ENCODE assay signal across 10 mouse cellular contexts in the genomic region with DNA sequence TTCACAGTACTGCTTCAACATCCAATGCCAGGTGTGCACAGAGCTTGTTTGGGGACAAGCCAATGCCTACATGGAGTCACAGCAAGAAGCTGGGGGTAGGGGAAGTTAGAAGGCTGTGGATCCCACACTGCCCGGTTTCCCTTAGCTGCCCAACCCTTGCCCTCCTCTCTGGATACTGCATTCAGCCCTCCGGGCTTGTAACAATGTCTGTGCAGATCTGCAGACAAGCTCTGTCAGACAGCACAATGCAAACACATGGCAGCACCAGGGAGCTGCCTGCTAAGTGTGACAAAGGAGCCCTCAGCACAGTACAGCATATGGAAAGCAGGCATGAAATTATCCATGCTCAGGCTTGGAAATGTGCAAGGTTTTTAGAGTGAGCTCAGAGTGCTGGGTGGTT.
A peak's percentile ranks its signal among the peaks of the same experiment; 100 is the strongest.
DNase-seq lines count a peak whose midpoint lies in the region; ATAC-seq and TF ChIP-seq lines count a peak whose summit lies in the region.
"Had no signal": no experiment of that assay in that cellular context is flagged by ENCODE, and none has a peak within 500 bp of the region (broad histone marks: within the 10 kb centered on the region; RNA-seq: fewer than 3 reads in every experiment).

No protein-coding gene starts in this region.

- no peaks in the 10 kb centered on the region for H3K27me3 ChIP-seq in hindbrain, embryonic 11.5 days (ENCODE audit: control insufficient read depth, insufficient read depth, low read length)
- H3K27me3 ChIP-seq in limb, embryonic 14.5 days (ENCODE audit: control insufficient read depth, insufficient read depth, low read length): no peaks in the 10 kb centered on the region

- no peak overlapping the region for H3K4me2 ChIP-seq in hindbrain, embryonic 11.5 days (replicated peaks; ENCODE audit: low read depth, low read length)
- H3K4me2 ChIP-seq in limb, embryonic 14.5 days (replicated peaks; ENCODE audit: low read depth, low read length, severe bottlenecking): no peak overlapping the region
- H3K4me2 ChIP-seq: lung, embryonic 14.5 days had no signal

- H3K4me3 ChIP-seq in hindbrain, embryonic 11.5 days (ENCODE audit: low read depth, low read length): no peak overlapping the region
- H3K4me3 ChIP-seq in limb, embryonic 14.5 days (replicated peaks; ENCODE audit: low read length): no peak overlapping the region

- 16% methylated on average over 2 of the region's 2 CpGs for WGBS in hindbrain, embryonic 11.5 days
- 65% methylated on average over 2 of the region's 2 CpGs for WGBS in limb, embryonic 14.5 days

- peak overlapping the region; percentile 48 for H3K27ac ChIP-seq in hindbrain, embryonic 11.5 days (ENCODE audit: low read depth, low read length)
- H3K27ac ChIP-seq in limb, embryonic 14.5 days (replicated peaks; ENCODE audit: low read depth, low read length): no peak overlapping the region

- peak; percentile 23 for DNase-seq in layer of hippocampus, adult 11-12 months (ENCODE audit: low spot score)
- no peak for DNase-seq in layer of hippocampus, adult 9-10 months (ENCODE audit: low spot score)
- DNase-seq in hindbrain, embryonic 11.5 days (ENCODE audit: low spot score): peak; percentile 72
- peak; percentile 14 for DNase-seq in limb, embryonic 14.5 days (ENCODE audit: low spot score)
- peak; percentile 1 to 18 for DNase-seq in right cerebral cortex, postnatal 36 days (ENCODE audit: low spot score in 2 of 2)
- no peak for DNase-seq in thymus, postnatal 14 days
- DNase-seq in thymus, postnatal 4 days: no peak
- DNase-seq: lung, embryonic 14.5 days; spleen, adult 18-20 months had no signal

- no peaks in the 10 kb centered on the region for H3K36me3 ChIP-seq in hindbrain, embryonic 11.5 days (ENCODE audit: control insufficient read depth, insufficient read depth, low read length)
- H3K36me3 ChIP-seq in limb, embryonic 14.5 days (ENCODE audit: control insufficient read depth, insufficient read depth, low read length): no peaks in the 10 kb centered on the region

- no peak overlapping the region for H3K9ac ChIP-seq in hindbrain, embryonic 11.5 days (ENCODE audit: low read depth, low read length)
- no peak overlapping the region for H3K9ac ChIP-seq in limb, embryonic 14.5 days (ENCODE audit: low read depth, low read length, severe bottlenecking)
- H3K9ac ChIP-seq: lung, embryonic 14.5 days had no signal

- peak; percentile 98 for ATAC-seq in hindbrain, embryonic 11.5 days (ENCODE audit: low FRiP score)
- no peak; the same call in 1 of the 2 replicates for ATAC-seq in limb, embryonic 14.5 days (ENCODE audit: low FRiP score, low read depth)
- no peak for ATAC-seq in CD4-positive, CD25-positive, alpha-beta regulatory T cell, adult 4 months

- no peaks in the 10 kb centered on the region for H3K9me3 ChIP-seq in hindbrain, embryonic 11.5 days (ENCODE audit: control insufficient read depth, low read length)
- H3K9me3 ChIP-seq in limb, embryonic 14.5 days (ENCODE audit: control insufficient read depth, low read length): no peaks in the 10 kb centered on the region

- no peaks in the 10 kb centered on the region for H3K4me1 ChIP-seq in hindbrain, embryonic 11.5 days (replicated peaks; ENCODE audit: control insufficient read depth, insufficient read depth, low read length)
- no peaks in the 10 kb centered on the region for H3K4me1 ChIP-seq in limb, embryonic 14.5 days (ENCODE audit: control insufficient read depth, insufficient read depth, low read length)

- TF ChIP-seq POLR2A in limb, embryonic 14.5 days (IDR thresholded peaks at IDR 0.05; ENCODE audit: borderline replicate concordance, extremely low read depth, insufficient read depth, insufficient read length): no peak

Comparison
In these comparisons a context has a peak if more than half of its experiments do, and no peak if none do; other contexts are left out.
1. DNase-seq: peak in layer of hippocampus, adult 11-12 months (single experiment), hindbrain, embryonic 11.5 days (single experiment), limb, embryonic 14.5 days (single experiment) and right cerebral cortex, postnatal 36 days (2 of 2); none in layer of hippocampus, adult 9-10 months (single experiment), thymus, postnatal 14 days (single experiment) and thymus, postnatal 4 days (single experiment).